Comparison of ENCODE assay signal across 8 mouse cellular contexts in genomic region chr19:46518352-46518787, GRCm38 (mm10). TPM values are rescaled to one million over a fixed set of nuclear protein-coding genes. Genes with fewer than 3 reads are reported as not detected.
DNase-seq lines count a peak whose midpoint lies in the region; ATAC-seq lines count a peak whose summit lies in the region.

No protein-coding gene starts in this region.

- H3K9ac ChIP-seq in liver, embryonic 15.5 days = no peak overlapping the region

- no peak overlapping the region for H3K4me3 ChIP-seq in liver, embryonic 15.5 days (replicated peaks)

- H3K36me3 ChIP-seq in liver, embryonic 15.5 days (replicated peaks) = peaks cover 33% of the 10 kb centered on the region

- no peak overlapping the region for H3K27ac ChIP-seq in liver, embryonic 15.5 days (replicated peaks)

- H3K4me2 ChIP-seq in liver, embryonic 15.5 days = peak overlapping the region; percentile 52

- WGBS in liver, embryonic 15.5 days (ENCODE audit: insufficient replicate concordance) = 2% methylated on average over 13 of the region's 13 CpGs

- peak; percentile 96 for DNase-seq in heart, adult 11 months
- no peak for DNase-seq in heart, adult 9 months (ENCODE audit: low spot score in 2 of 2)
- peak; percentile 73 for DNase-seq in embryo, embryonic 9.5 days (ENCODE audit: extremely low spot score)
- peak; percentile 68 for DNase-seq in retina, embryonic 14.5 days (ENCODE audit: low spot score)
- no peak for DNase-seq in urinary bladder, postnatal 14 days (ENCODE audit: low spot score)
- no peak for DNase-seq in layer of hippocampus, postnatal 10 days (ENCODE audit: low spot score in 2 of 2)

- H3K4me1 ChIP-seq in liver, embryonic 15.5 days (replicated peaks) = peaks cover 45% of the 10 kb centered on the region

- peak; percentile 39 to 49 for ATAC-seq in hematopoietic stem cell, adult 5-6 weeks (replicated peaks in 1 of 2; ENCODE audit: insufficient read depth in 1 of 2, low FRiP score in 2 of 2, low TSS enrichment in 1 of 2, low read depth in 1 of 2, poor library complexity in 2 of 2, severe bottlenecking in 2 of 2)
- no peak for ATAC-seq in liver, embryonic 15.5 days (ENCODE audit: insufficient read depth)

- no peaks in the 10 kb centered on the region for H3K9me3 ChIP-seq in liver, embryonic 15.5 days (replicated peaks)

- H3K27me3 ChIP-seq in liver, embryonic 15.5 days = peaks cover 9% of the 10 kb centered on the region

RNA-seq across cellular contexts. Expression of gene Trim8, which starts 16.9 kb away (rescaled TPM):
- total RNA-seq in hematopoietic stem cell, adult 5-6 weeks (2017) = 18.0 and 21.6 TPM in 2 replicates
- polyA plus RNA-seq in liver, embryonic 15.5 days (2015; fragmentation: Nextera tagmentation; extraction: Ambion mirVana) = 8.8 and 10.9 TPM in 2 replicates
- 100 to 1,000 TPM; 108 to 111 TPM for total RNA-seq in layer of hippocampus, postnatal 10 days (2021)

RNA-seq across cellular contexts. Expression of gene Arl3, which starts 54.6 kb away (rescaled TPM):
- 28.8 and 35.8 TPM in 2 replicates for total RNA-seq in hematopoietic stem cell, adult 5-6 weeks (2017)
- 22.9 and 25.4 TPM in 2 replicates for polyA plus RNA-seq in liver, embryonic 15.5 days (2015; fragmentation: Nextera tagmentation; extraction: Ambion mirVana)
- 100 to 1,000 TPM; 133 to 138 TPM for total RNA-seq in layer of hippocampus, postnatal 10 days (2021)

RNA-seq across cellular contexts. Expression of gene Sfxn2, which starts 54.8 kb away (rescaled TPM):
- 7.8 and 12.5 TPM in 2 replicates for total RNA-seq in hematopoietic stem cell, adult 5-6 weeks (2017)
- 28.6 and 33.4 TPM in 2 replicates for polyA plus RNA-seq in liver, embryonic 15.5 days (2015; fragmentation: Nextera tagmentation; extraction: Ambion mirVana)
- 1 to 10 TPM; 8.5 to 9.9 TPM for total RNA-seq in layer of hippocampus, postnatal 10 days (2021)

Comparison
In these comparisons a context has a peak if more than half of its experiments do, and no peak if none do; other contexts are left out.
1. DNase-seq: peak in heart, adult 11 months (single experiment), embryo, embryonic 9.5 days (single experiment) and retina, embryonic 14.5 days (single experiment); none in heart, adult 9 months (0 of 2), urinary bladder, postnatal 14 days (single experiment) and layer of hippocampus, postnatal 10 days (0 of 2).